11 mouse cellular contexts compared by ENCODE assay signal in the genomic region with DNA sequence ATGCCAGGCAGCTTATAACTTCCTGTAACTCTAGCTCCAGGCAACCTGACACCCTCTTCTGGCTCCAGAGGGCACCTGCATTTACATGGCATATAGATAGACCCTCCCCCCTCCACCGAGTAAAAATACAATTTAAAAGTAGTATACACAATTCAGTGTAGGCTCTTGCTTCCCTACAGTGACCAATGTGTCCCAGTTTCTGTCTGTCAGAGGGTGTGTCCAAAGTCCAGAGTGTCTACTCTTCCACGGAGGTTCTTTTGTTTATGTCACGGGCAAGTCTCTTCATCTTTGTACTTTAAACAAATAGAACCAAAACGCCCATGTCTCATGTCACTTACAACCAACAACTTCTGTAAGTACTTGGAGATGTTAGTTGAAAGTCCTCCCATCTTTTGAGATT.
"Had no signal": no experiment of that assay in that cellular context is flagged by ENCODE, and none has a peak within 500 bp of the region (broad histone marks: within the 10 kb centered on the region; RNA-seq: fewer than 3 reads in every experiment).

No protein-coding gene starts in this region.

- H3K9ac ChIP-seq: limb, embryonic 13.5 days; midbrain, embryonic 12.5 days had no signal

- H3K9me3 ChIP-seq: limb, embryonic 13.5 days; midbrain, embryonic 12.5 days had no signal

- ATAC-seq: hindbrain, embryonic 16.5 days; midbrain, embryonic 16.5 days had no signal

- H3K36me3 ChIP-seq: limb, embryonic 13.5 days; midbrain, embryonic 12.5 days had no signal

- H3K27ac ChIP-seq: layer of hippocampus, adult 2 months; limb, embryonic 13.5 days; midbrain, embryonic 12.5 days had no signal

- DNase-seq: kidney, postnatal 4 days; left cerebral cortex, postnatal 4 days; right cerebral cortex, adult 18-20 months; right cerebral cortex, postnatal 25 days; thymus, postnatal 4 days had no signal

- H3K4me3 ChIP-seq: layer of hippocampus, adult 2 months; limb, embryonic 13.5 days; midbrain, embryonic 12.5 days had no signal

- H3K4me2 ChIP-seq: limb, embryonic 13.5 days; liver, embryonic 11.5 days; midbrain, embryonic 12.5 days had no signal
